Mouse (Mus musculus): Measurements from ENCODE around the gene Trmt6.

GRCm38 (mm10) chr2:132802976-132803375 lies 12.9 kb downstream of the Trmt6 start:
- no peak for TF ChIP-seq POLR2A (IDR thresholded peaks at IDR 0.05; ENCODE audit: low read depth, low read length)
- no peak for TF ChIP-seq CTCF (IDR thresholded peaks at IDR 0.05; ENCODE audit: extremely low read depth, insufficient read length, insufficient replicate concordance, low read depth, low read length)

Data from small intestine, adult 2 months (tissue).